15 mouse cellular contexts compared by ENCODE assay signal in the genomic region with DNA sequence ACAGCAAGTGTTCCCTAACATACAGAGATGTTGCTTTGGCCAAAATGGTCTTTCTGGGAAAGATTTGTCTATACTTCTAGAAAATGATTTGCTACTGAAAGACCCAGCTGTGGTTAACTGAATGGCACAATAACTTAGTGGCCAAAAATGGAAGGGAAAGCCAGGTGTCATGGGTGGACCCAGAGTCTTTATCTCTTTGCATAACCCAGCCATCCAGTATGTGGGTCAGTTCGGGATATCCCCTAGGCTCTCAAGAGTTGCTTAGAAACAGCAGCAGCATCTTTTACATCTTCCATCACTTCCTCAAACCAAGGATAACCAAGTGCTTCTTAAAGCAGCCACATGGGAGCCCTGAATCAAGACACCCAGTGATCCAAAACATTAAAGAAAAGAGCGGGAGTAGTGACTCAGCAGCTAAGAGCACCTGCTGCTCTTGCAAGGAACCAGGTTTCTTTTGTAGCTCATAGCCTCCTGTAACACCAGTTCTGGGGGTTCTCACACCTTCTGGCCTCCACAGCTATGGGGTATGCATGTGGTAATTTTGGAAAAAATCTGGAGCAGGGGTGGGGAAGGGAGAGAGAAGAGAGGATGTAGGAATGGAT.
"Had no signal": no experiment of that assay in that cellular context is flagged by ENCODE, and none has a peak within 500 bp of the region (broad histone marks: within the 10 kb centered on the region; RNA-seq: fewer than 3 reads in every experiment).

No protein-coding gene starts in this region.

- H3K27me3 ChIP-seq: kidney, embryonic 15.5 days; liver, embryonic 13.5 days had no signal

- H3K27ac ChIP-seq: kidney, embryonic 15.5 days; left cerebral cortex, adult 2 months; liver, embryonic 13.5 days; stomach, postnatal 0 days had no signal

- H3K9me3 ChIP-seq: kidney, embryonic 15.5 days; liver, embryonic 13.5 days had no signal

- H3K4me2 ChIP-seq: kidney, embryonic 15.5 days; liver, embryonic 13.5 days; midbrain, embryonic 11.5 days had no signal

- DNase-seq: layer of hippocampus, postnatal 36 days; liver, embryonic 13.5 days; lung, adult 2 months; lung, postnatal 14 days; lung, postnatal 4 days; midbrain, embryonic 14.5 days; right cerebral cortex, postnatal 4 days; spleen, adult 18-20 months; thymus, adult 2 months; thymus, postnatal 14 days; thymus, postnatal 4 days had no signal

- H3K9ac ChIP-seq: kidney, embryonic 15.5 days; liver, embryonic 13.5 days had no signal

- H3K4me1 ChIP-seq: liver, embryonic 13.5 days had no signal

- H3K36me3 ChIP-seq: kidney, embryonic 15.5 days; liver, embryonic 13.5 days had no signal

- H3K4me3 ChIP-seq: kidney, embryonic 15.5 days; left cerebral cortex, adult 2 months; liver, embryonic 13.5 days had no signal
